Mouse (Mus musculus) ES-Bruce4 (cell line): Measurements from ENCODE around the gene Tmem189. TPM values are rescaled to one million over a fixed set of nuclear protein-coding genes. Genes with fewer than 3 reads are reported as not detected.

Source experiments
- H3K27ac ChIP-seq: 2 replicates; pipeline ENCODE4 v1.5.1; 2012; ENCODE audit warnings: low read length, inconsistent platforms; ENCODE audit not compliant: insufficient read depth
- H3K27me3 ChIP-seq: 2 replicates; pipeline ENCODE4 v1.6.1; 2012; ENCODE audit warnings: mild to moderate bottlenecking, low read length, inconsistent platforms; ENCODE audit not compliant: control insufficient read depth, poor library complexity, insufficient read depth, severe bottlenecking
- H3K36me3 ChIP-seq: 2 replicates; pipeline ENCODE4 v1.6.1; 2012; ENCODE audit warnings: inconsistent platforms, mild to moderate bottlenecking, low read length, moderate library complexity; ENCODE audit not compliant: control insufficient read depth, poor library complexity, insufficient read depth, severe bottlenecking
- H3K4me1 ChIP-seq: one replicate; pipeline ENCODE4 v1.8.1; 2011; ENCODE audit warnings: low read length; ENCODE audit not compliant: control insufficient read depth, insufficient read depth
- H3K4me3 ChIP-seq: 2 replicates; pipeline ENCODE4 v1.5.1; 2011; ENCODE audit warnings: low read depth, mild to moderate bottlenecking, low read length
- H3K9ac ChIP-seq: 2 replicates; pipeline ENCODE4 v1.6.1; 2012; ENCODE audit warnings: low read depth, mild to moderate bottlenecking, inconsistent platforms; ENCODE audit not compliant: poor library complexity, severe bottlenecking
- H3K9me3 ChIP-seq: replicated peaks from 2 replicates; pipeline ENCODE4 v1.6.1; 2012; ENCODE audit warnings: mild to moderate bottlenecking, low read length, inconsistent platforms; ENCODE audit not compliant: control insufficient read depth, poor library complexity, insufficient read depth, severe bottlenecking
- CTCF ChIP-seq: IDR thresholded peaks from one replicate; pipeline ENCODE4 v1.8.1; 2011; ENCODE audit warnings: low read depth, low read length
- EP300 ChIP-seq: IDR thresholded peaks from 2 replicates; pipeline ENCODE4 v1.6.1; 2011; ENCODE audit warnings: low read depth, low read length; ENCODE audit not compliant: insufficient read depth
- POLR2A ChIP-seq: IDR thresholded peaks from one replicate; pipeline ENCODE4 v1.8.1; 2011; ENCODE audit warnings: low read length; ENCODE audit not compliant: insufficient read depth
- polyA plus RNA-seq: library from polyadenylated mRNA; stranded (reverse); fragments of >200 nt; gene quantifications from 2 replicates; pipeline ENCODE4 v1.2.4, GENCODE M21; 2011; ENCODE audit warnings: low read depth; ENCODE audit not compliant: missing spikeins, insufficient read depth, insufficient read length

Tmem189 gene
- polyA plus RNA-seq, 1 experiment, result 45.6 TPM

- no peak overlapping the region for H3K27ac ChIP-seq
- TF ChIP-seq CTCF, result no peak
- no peak for TF ChIP-seq POLR2A
- no peak for TF ChIP-seq EP300
- H3K36me3 ChIP-seq, result no peaks in the 10 kb centered on the region
- no peak overlapping the region for H3K4me3 ChIP-seq
- peaks cover 2% of the 10 kb centered on the region for H3K4me1 ChIP-seq
- H3K9me3 ChIP-seq, result no peaks in the 10 kb centered on the region
- H3K27me3 ChIP-seq, result no peaks in the 10 kb centered on the region
- H3K9ac ChIP-seq, result no peak overlapping the region
These were observed 82.9 kb downstream of the Tmem189 start for GRCm38 (mm10) chr2:167606745-167607123.

- peaks cover 2% of the 10 kb centered on the region for H3K4me1 ChIP-seq
- TF ChIP-seq EP300 (no peak), POLR2A (no peak), CTCF (no peak)
- no peak overlapping the region for H3K4me3 ChIP-seq
- H3K9ac ChIP-seq, result no peak overlapping the region
- no peaks in the 10 kb centered on the region for H3K27me3 ChIP-seq
- no peak overlapping the region for H3K27ac ChIP-seq
- no peaks in the 10 kb centered on the region for H3K36me3 ChIP-seq
- H3K9me3 ChIP-seq, result no peaks in the 10 kb centered on the region
These were observed 83.5 kb downstream of the Tmem189 start for GRCm38 (mm10) chr2:167605817-167606744.

DNA sequence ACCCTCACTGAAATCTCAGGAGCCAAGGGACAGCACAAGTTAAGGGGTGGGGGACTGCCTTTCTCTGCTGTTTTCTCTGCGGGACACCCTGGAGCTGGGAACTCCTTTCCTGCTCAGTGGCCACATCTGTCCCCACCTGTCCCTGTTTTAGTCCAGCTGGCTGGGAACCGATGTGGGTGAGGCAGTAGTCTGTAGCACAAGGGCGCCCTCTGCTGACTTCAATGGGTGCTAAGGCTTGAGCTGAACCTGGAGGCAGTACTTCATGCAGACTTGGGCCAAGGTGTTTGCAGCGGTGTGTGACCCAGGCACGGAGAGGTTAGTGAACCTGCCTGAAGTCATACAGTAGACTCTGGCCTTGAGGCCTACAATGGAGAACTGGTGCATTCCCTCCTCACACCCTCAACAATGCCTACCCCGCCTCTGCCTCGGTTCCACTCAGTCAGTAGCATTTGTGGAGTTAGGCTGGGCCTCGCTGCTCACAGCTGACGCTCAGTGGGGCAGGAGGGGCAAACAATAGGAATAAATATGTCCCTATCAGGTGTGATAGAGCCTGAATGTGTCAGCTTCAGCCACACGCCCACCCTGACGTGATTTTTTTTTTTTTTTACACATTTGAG, 84.3 kb downstream of the Tmem189 start:
- Histone ChIP-seq H3K36me3 (no peaks in the 10 kb centered on the region), H3K4me1 (no peaks in the 10 kb centered on the region), H3K27ac (no peak overlapping the region), H3K4me3 (no peak overlapping the region), H3K9ac (no peak overlapping the region), H3K9me3 (no peaks in the 10 kb centered on the region), H3K27me3 (no peaks in the 10 kb centered on the region)
- TF ChIP-seq EP300 (0 out of 2 replicates have a peak, but pooled peaks have one; percentile 27), POLR2A (no peak), CTCF (peak; percentile 99)

DNA sequence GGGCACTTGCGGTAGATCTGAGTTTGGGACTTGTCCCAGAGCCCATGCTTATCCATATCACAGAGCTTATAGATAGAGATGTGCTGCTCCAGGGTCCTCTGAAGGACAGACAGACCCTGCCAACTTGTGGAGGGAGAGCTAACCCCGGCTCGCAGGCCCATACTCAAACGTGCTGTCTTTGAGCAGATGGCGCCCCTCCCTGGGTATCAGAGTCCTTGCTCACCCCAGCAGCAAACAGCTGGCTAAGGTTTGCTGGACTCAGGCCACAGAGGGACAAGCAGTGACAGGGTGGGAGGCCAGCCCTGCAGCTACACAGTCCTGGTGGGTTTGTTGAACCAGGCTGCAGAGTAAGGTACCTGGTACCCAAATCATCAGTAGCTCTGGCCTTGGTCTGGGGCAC, 86.6 kb downstream of the Tmem189 start:
- H3K9me3 ChIP-seq, result no peaks in the 10 kb centered on the region
- no peaks in the 10 kb centered on the region for H3K27me3 ChIP-seq
- H3K4me3 ChIP-seq, result no peak overlapping the region
- H3K9ac ChIP-seq, result no peak overlapping the region
- no peaks in the 10 kb centered on the region for H3K4me1 ChIP-seq
- H3K27ac ChIP-seq, result no peak overlapping the region
- TF ChIP-seq POLR2A (no peak), CTCF (peak; percentile 57)
- H3K36me3 ChIP-seq, result no peaks in the 10 kb centered on the region

DNA sequence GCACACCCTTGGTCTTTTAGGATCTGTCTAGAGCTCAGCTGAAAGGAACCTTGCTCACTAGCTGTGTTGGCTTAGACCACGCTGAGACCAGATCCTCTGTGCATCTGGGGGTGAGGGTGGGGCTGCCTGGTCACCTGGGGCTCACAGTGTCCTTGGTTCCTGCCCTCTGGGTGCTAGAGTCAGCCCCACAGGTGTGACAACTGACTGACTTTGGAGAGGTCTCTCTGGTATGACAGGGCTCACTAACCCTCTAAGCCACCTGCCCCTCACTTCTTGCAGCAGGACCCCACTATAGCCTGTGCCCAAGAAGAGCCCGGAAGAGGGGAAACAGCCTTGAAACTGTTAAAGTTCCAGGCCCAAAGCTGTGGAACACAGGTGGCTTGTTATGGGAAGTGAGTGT, 87.3 kb downstream of the Tmem189 start:
- H3K4me3 ChIP-seq, result no peak overlapping the region
- no peaks in the 10 kb centered on the region for H3K27me3 ChIP-seq
- H3K27ac ChIP-seq, result no peak overlapping the region
- H3K4me1 ChIP-seq, result no peaks in the 10 kb centered on the region
- H3K36me3 ChIP-seq, result no peaks in the 10 kb centered on the region
- TF ChIP-seq POLR2A, result no peak
- no peak for TF ChIP-seq EP300
- no peak for TF ChIP-seq CTCF
- H3K9me3 ChIP-seq, result no peaks in the 10 kb centered on the region
- no peak overlapping the region for H3K9ac ChIP-seq

GRCm38 (mm10) chr2:167600481-167600995, 89.1 kb downstream of the Tmem189 start:
- no peaks in the 10 kb centered on the region for H3K4me1 ChIP-seq

More at GRCm38 (mm10) chr2:167600481-167600995, 89.1 kb downstream of the Tmem189 start:
- H3K27ac ChIP-seq, result no peak overlapping the region
- no peaks in the 10 kb centered on the region for H3K36me3 ChIP-seq
- no peak overlapping the region for H3K9ac ChIP-seq
- TF ChIP-seq CTCF (no peak), EP300 (no peak), POLR2A (no peak)
- no peak overlapping the region for H3K4me3 ChIP-seq
- H3K9me3 ChIP-seq, result no peaks in the 10 kb centered on the region
- no peaks in the 10 kb centered on the region for H3K27me3 ChIP-seq
